Mouse (Mus musculus) ES-Bruce4 (cell line): ENCODE data around the gene Kat6b.

Experiments
- CTCF ChIP-seq: IDR thresholded peaks from one replicate; pipeline ENCODE4 v1.8.1; 2011; ENCODE audit warnings: low read depth, low read length
- EP300 ChIP-seq: IDR thresholded peaks from 2 replicates; pipeline ENCODE4 v1.6.1; 2011; ENCODE audit warnings: low read depth, low read length; ENCODE audit not compliant: insufficient read depth
- POLR2A ChIP-seq: IDR thresholded peaks from one replicate; pipeline ENCODE4 v1.8.1; 2011; ENCODE audit warnings: low read length; ENCODE audit not compliant: insufficient read depth

DNA sequence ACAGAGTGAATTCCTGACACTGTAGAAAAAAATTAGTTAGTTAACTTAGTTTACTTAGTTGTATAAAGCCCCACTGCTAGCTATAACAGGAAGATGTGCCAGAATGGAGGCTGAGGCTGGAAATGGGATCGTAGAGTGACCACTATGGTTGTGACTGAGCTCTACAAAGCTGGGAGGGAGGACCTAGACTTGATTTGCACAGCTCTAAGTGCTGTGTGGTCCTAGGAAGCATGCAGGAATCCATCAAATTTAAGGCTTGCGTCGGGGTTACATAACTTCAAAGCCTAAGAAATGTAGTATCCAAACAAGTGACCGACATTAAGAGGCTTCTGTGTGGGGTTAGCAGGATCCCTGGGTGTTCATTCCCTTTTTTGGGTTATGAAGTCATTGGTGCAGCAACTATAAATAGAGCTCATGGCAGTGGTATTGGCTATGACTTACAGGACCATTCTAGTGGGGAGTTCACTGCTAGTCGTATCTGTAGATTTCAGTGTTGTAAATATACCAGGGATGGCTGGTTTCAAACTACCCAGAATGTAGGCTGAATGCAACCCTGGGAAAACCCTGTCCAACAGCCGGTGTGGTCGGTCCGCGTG is 18.0 kb upstream of the Kat6b start:
- TF ChIP-seq CTCF (no peak), POLR2A (no peak), EP300 (no peak)
